Mouse (Mus musculus) embryonic facial prominence, embryonic 12.5 days (tissue): Measurements from ENCODE around the gene Fxyd3. TPM values are rescaled to one million over a fixed set of nuclear protein-coding genes. Genes with fewer than 3 reads are reported as not detected.

Experiments used
- ATAC-seq: fragments of 200-750 bp; cut with Nextera tagmentation; 2 replicates; pipeline ENCODE4 v1.8.0; 2017; ENCODE audit not compliant: insufficient number of reproducible peaks, insufficient read depth, low FRiP score, low TSS enrichment
- H3K27ac ChIP-seq: fragments of 300-500 bp; sonication (generic); 2 replicates; pipeline ENCODE4 v1.5.1; 2016; ENCODE audit warnings: mild to moderate bottlenecking
- H3K27me3 ChIP-seq: fragments of 300-500 bp; sonication (generic); 2 replicates; pipeline ENCODE4 v1.6.1; 2016; ENCODE audit warnings: mild to moderate bottlenecking, moderate library complexity
- H3K36me3 ChIP-seq: fragments of 300-500 bp; sonication (generic); 2 replicates; pipeline ENCODE4 v1.6.1; 2016; ENCODE audit warnings: mild to moderate bottlenecking
- H3K4me1 ChIP-seq: fragments of 300-500 bp; sonication (generic); 2 replicates; pipeline ENCODE4 v1.6.1; 2016
- H3K4me2 ChIP-seq: fragments of 300-500 bp; sonication (generic); replicated peaks from 2 replicates; pipeline ENCODE4 v1.6.1; 2016; ENCODE audit warnings: mild to moderate bottlenecking, moderate library complexity
- H3K4me3 ChIP-seq: fragments of 300-500 bp; sonication (generic); 2 replicates; pipeline ENCODE4 v1.5.1; 2016; ENCODE audit warnings: mild to moderate bottlenecking
- H3K9ac ChIP-seq: fragments of 300-500 bp; sonication (generic); 2 replicates; pipeline ENCODE4 v1.6.1; 2016; ENCODE audit warnings: mild to moderate bottlenecking, moderate library complexity
- H3K9me3 ChIP-seq: fragments of 300-500 bp; sonication (generic); 2 replicates; pipeline ENCODE4 v1.6.1; 2016; ENCODE audit warnings: mild to moderate bottlenecking, moderate library complexity
- WGBS: fragments of 180-500 bp; shearing (Covaris S2); methylation state at CpG from one replicate; pipeline ENCODE4 v1.1.7; 2016; 5-methylcytosine and 5-hydroxymethylcytosine counted together
- polyA plus RNA-seq: library from polyadenylated mRNA; unstranded; fragments of >200 nt; fragmentation: Nextera tagmentation; extraction: Ambion mirVana; gene quantifications from 2 replicates; pipeline ENCODE4 v1.2.1, GENCODE M21; 2016

Fxyd3 gene
- polyA plus RNA-seq, 1 experiment from 2014 or later: 16.6 TPM

DNA sequence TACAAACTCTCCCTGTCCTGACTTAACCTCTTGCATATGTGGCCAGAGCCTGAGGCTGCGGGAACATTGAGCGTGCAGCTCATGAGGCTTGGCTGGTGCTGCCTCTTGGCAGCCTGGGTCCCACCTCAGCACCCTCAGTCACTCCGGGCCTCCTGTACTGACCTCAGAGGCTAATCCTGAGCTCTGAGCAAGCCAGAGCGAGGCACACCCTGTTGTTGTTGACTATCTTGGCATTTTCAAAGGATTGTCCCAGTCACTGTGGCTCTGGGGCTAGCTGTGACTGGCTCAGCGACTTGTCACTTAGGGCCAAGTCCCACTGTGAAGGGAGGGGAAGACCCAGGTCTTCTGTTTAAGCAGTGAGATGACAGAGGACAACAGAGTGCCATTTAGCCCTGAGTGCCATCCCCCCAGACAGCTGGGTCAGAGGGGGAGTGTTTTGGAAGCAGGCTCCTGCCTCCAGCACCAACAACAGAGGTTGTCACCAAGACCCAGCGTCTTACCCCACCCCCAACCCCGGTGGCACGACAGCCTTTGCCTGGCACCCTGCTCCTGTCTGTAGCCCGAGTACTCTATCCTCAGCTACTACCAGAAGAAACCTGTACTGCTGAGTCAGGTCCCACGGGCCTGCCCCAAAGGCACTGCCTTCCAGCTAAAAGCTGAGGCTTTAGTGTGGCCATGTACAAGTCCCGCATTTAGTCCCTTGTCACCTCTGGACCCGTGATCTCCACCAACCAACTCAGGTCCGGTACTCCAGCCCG is 6.5 kb upstream of the Fxyd3 start:
- no peak overlapping the region for H3K4me2 ChIP-seq
- no peak overlapping the region for H3K9ac ChIP-seq
- no peaks in the 10 kb centered on the region for H3K27me3 ChIP-seq
- 40% methylated on average over 14 of the region's 14 CpGs for WGBS
- no peak overlapping the region for H3K4me3 ChIP-seq
- ATAC-seq: no peak
- peaks cover 26% of the 10 kb centered on the region; the same call in 1 of the 2 replicates for H3K4me1 ChIP-seq
- H3K9me3 ChIP-seq: no peaks in the 10 kb centered on the region
- peak overlapping the region; percentile 70; the same call in 1 of the 2 replicates for H3K27ac ChIP-seq
- H3K36me3 ChIP-seq: no peaks in the 10 kb centered on the region

DNA sequence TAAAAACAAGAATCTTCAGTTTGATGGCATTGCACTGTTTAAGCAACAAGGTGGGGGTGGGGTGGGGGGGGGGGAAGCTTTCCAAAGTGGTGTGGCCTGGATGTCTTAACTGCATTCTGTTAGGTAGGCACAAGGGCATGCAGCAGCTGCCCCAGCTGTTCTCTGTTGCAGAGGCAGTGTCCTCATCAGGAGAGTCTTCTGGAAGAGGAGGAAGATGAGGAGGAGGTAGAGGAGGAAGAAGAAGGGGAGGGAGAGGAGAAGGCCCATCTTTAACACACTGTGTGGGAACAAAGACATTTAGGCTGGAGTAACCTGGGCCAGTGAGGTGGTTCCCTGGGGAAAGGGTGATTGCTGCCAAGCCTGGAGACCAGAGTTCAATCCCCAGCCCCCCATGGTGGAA is 5.6 kb upstream of the Fxyd3 start:
- no peaks in the 10 kb centered on the region for H3K36me3 ChIP-seq
- no peak for ATAC-seq
- no peak overlapping the region for H3K27ac ChIP-seq
- H3K4me3 ChIP-seq: no peak overlapping the region
- H3K4me2 ChIP-seq: no peak overlapping the region
- no peak overlapping the region for H3K9ac ChIP-seq
- H3K27me3 ChIP-seq: no peaks in the 10 kb centered on the region
- H3K4me1 ChIP-seq: peaks cover 34% of the 10 kb centered on the region
- H3K9me3 ChIP-seq: no peaks in the 10 kb centered on the region

DNA sequence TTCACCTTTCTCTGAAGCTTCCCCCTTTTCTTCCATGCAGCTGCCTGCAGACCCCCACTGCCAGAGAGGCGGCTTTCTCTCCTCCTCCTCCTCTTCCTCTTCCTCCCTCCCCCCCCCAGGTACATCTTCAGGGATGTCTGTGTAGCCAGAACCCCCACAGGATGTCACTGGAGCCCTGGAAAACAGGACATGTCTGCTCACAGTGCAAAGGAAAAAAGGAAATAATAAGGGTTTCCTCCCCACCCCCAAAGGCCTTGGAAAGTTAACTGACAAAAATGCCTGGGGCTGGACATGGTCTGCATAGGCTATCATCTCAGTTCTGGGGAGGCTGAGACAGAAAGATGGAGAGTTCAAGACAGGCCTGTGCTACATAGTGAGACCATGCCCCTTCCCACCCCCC is 4.6 kb upstream of the Fxyd3 start:
- Histone ChIP-seq H3K27ac (no peak overlapping the region), H3K4me1 (peaks cover 40% of the 10 kb centered on the region)
- WGBS: 35% methylated on average over 1 of the region's 1 CpGs

DNA sequence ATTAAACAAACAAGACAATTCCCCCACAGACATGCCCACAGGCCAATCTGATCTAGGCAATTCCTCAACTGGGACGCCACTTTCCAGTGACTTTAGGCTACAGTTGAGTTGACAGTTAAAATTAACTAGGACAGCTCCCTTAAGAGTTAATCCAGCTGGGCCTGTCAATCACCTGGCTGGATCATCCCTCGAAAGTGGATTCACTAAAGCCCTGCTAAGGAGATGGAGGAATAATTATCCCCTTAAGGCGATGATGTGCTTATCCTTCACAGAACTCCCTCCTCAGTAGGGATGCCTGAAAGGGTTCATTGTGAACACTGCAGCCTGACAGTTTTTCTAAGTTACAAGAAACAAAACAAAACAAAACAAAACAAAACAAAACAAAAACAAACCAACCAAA is 4.1 kb upstream of the Fxyd3 start:
- no peak overlapping the region for H3K9ac ChIP-seq
- peaks cover 40% of the 10 kb centered on the region for H3K4me1 ChIP-seq
- H3K27ac ChIP-seq: no peak overlapping the region
- no peaks in the 10 kb centered on the region for H3K36me3 ChIP-seq
- ATAC-seq: no peak
- H3K27me3 ChIP-seq: no peaks in the 10 kb centered on the region
- 29% methylated on average over 3 of the region's 3 CpGs for WGBS
- no peaks in the 10 kb centered on the region for H3K9me3 ChIP-seq
- H3K4me3 ChIP-seq: no peak overlapping the region
- H3K4me2 ChIP-seq: no peak overlapping the region

More for the DNA sequence above, 4.6 kb upstream of the Fxyd3 start:
- H3K9me3 ChIP-seq: no peaks in the 10 kb centered on the region
- H3K4me3 ChIP-seq: no peak overlapping the region
- H3K36me3 ChIP-seq: no peaks in the 10 kb centered on the region
- no peak overlapping the region for H3K9ac ChIP-seq
- H3K27me3 ChIP-seq: no peaks in the 10 kb centered on the region
- no peak overlapping the region for H3K4me2 ChIP-seq
- ATAC-seq: no peak

DNA sequence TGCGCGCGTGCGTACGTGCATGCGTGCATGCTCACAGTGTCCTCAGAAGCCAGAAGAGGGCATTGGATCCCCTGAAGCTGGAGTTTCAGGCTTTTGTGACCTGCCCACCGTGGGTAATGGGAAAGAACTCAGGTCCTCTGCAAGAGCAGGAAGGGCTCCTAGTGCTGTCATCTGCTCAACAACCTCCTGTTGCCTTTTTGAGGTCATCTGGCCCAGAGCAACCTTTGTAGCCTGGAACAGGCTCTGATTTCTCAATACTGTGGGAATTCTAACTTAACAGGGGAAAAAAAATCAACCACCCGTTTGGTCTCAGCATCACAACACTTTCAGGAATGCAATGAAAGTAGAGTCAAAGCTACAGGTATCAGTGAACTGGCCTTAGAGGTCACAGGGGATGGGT is 3.2 kb upstream of the Fxyd3 start:
- Histone ChIP-seq H3K27ac (no peak overlapping the region), H3K4me3 (no peak overlapping the region), H3K27me3 (no peaks in the 10 kb centered on the region), H3K9ac (no peak overlapping the region), H3K4me2 (no peak overlapping the region), H3K36me3 (no peaks in the 10 kb centered on the region), H3K4me1 (peaks cover 33% of the 10 kb centered on the region), H3K9me3 (no peaks in the 10 kb centered on the region)
- no peak for ATAC-seq
- 97% methylated on average over 8 of the region's 8 CpGs for WGBS

DNA sequence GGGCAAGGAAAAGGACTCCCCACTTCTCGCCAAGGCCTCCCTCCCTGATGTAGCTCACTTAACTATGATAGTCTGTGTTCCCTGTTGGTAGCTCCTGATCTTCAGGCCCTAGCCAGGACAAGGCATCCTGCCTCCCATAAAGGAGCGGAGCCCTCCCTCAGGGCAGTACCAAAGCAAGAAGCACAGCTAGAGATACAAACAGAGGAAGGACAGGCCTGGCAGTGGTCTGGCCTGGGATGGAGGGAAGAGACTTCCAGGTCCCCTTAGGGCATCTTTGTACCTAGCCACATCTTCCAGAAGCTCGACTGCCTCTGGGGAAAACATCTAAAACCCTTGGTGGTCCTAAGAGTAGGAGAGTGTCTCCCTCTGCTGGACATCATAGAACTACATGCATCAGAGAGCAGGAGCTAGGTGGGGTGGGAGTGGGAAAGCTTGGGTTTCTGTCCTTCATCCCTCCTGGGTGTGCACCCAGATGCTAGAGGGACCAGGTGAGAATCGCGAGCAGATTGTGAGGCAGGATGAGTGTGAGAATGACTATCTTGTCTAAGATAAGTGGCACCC is 1.5 kb upstream of the Fxyd3 start:
- no peaks in the 10 kb centered on the region for H3K36me3 ChIP-seq
- H3K4me1 ChIP-seq: peaks cover 18% of the 10 kb centered on the region
- H3K9me3 ChIP-seq: no peaks in the 10 kb centered on the region
- no peak overlapping the region for H3K4me2 ChIP-seq
- no peak overlapping the region for H3K4me3 ChIP-seq
- peak overlapping the region; percentile 9; the same call in 1 of the 2 replicates for H3K27ac ChIP-seq
- H3K27me3 ChIP-seq: no peaks in the 10 kb centered on the region
- no peak for ATAC-seq
- WGBS: 33% methylated on average over 5 of the region's 5 CpGs
- H3K9ac ChIP-seq: no peak overlapping the region

DNA sequence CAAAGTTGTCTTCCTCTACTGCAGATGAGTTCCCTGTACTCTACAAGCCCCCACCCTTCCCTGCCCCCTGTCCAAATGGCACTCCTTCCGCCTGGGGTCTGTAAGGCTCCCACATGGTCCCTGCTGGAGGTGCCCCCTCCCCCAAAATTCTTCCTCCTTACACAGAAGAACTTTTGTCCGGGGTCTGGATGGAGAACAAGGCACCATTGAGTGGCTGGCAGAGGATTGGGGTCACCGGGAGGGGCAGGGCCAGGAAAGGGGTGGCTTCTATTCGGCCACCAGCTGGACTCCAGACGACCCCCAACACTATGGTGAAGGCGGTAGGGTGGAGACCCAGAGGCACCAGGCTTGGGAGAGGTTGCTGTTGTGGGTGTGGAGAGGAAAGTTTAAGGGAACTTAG is 966 bp upstream of the Fxyd3 start:
- Histone ChIP-seq H3K9me3 (no peaks in the 10 kb centered on the region), H3K27me3 (no peaks in the 10 kb centered on the region), H3K9ac (no peak overlapping the region), H3K4me2 (no peak overlapping the region), H3K4me1 (peaks cover 14% of the 10 kb centered on the region), H3K36me3 (no peaks in the 10 kb centered on the region), H3K4me3 (no peak overlapping the region), H3K27ac (0 out of 2 replicates have a peak overlapping the region, but pooled peaks have one; percentile 9)
- peak; percentile 29; the same call in 1 of the 2 replicates for ATAC-seq
- 25% methylated on average over 6 of the region's 6 CpGs for whole genome bisulfite sequencing

DNA sequence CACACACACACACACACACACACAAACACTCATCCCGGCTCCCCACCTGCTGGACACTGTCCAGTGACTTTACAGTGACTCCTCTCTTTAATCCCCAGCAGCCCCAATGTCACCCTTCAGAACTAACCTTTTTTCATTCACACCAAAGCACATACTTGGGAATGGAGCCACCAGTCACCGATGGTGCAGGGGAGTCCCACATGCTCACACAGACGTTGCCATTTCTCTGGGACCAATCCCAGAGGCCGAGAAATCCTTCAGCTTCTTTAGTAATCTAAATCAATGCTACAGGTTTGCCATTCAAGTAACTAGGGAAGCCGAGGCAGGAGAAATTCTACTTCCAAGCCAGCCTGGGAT is 1.8 kb downstream of the Fxyd3 start:
- Histone ChIP-seq H3K4me3 (no peak overlapping the region), H3K4me2 (no peak overlapping the region), H3K9me3 (no peaks in the 10 kb centered on the region), H3K27me3 (no peaks in the 10 kb centered on the region), H3K4me1 (peaks cover 14% of the 10 kb centered on the region), H3K27ac (no peak overlapping the region), H3K36me3 (no peaks in the 10 kb centered on the region), H3K9ac (no peak overlapping the region)
- WGBS: 86% methylated on average over 5 of the region's 5 CpGs
- no peak for ATAC-seq

DNA sequence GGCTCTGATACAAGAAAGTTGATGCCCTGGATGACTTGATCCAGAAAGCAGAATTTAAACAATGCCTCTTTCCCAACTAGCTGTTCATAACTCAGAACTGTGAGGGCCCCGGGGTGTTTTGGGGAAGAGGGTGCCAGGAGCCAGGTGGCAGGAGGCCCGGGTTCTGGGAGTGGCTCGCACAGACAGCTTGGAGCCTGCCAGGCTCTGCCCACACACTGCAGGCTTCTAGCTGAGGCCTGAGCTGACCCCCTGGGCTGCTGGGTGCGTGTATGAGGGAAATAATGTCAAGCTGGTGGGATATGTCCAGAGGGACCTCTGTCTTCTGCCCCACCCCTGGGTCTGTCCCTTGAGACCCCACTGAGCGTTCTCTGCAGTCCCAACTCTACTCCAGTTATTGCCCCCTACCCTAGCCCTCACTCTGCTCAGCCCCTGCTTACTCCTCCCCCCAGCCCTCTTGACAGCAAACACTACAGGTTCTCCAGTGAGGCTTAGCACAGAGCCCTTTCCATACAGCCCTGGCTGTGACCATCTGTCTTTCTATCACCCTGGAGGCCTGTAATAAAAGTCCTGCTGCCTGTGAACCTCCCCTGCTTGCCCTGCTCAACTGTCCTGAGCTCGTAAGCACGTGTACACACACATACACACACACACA is 2.3 kb downstream of the Fxyd3 start:
- Histone ChIP-seq H3K9ac (no peak overlapping the region), H3K9me3 (no peaks in the 10 kb centered on the region), H3K27ac (no peak overlapping the region), H3K4me1 (peaks cover 14% of the 10 kb centered on the region), H3K4me2 (no peak overlapping the region), H3K27me3 (no peaks in the 10 kb centered on the region), H3K4me3 (no peak overlapping the region), H3K36me3 (no peaks in the 10 kb centered on the region)
- WGBS: 77% methylated on average over 7 of the region's 7 CpGs
- ATAC-seq: no peak

DNA sequence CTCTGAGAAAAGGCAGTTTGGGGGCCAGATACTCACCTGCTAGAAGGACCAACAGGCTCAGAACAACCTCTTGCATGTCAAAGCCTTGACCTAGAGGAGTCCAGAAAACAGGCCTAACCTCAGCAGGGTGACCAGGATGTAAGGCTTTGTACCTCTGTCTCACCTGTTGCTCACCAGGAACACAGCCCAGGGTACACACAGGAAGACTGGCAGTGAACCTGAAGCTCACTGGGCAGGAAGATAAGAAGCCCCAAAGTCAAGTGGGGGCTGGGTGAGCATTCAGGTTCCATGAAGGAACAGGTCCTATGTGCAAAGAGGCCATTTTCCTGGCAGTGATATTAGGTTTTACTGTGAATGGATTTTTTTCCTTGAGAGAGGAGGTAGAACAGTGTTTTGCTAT is 3.0 kb downstream of the Fxyd3 start:
- Histone ChIP-seq H3K9me3 (no peaks in the 10 kb centered on the region), H3K36me3 (no peaks in the 10 kb centered on the region), H3K4me1 (peaks cover 14% of the 10 kb centered on the region), H3K4me2 (no peak overlapping the region), H3K27ac (no peak overlapping the region), H3K9ac (no peak overlapping the region), H3K4me3 (no peak overlapping the region), H3K27me3 (no peaks in the 10 kb centered on the region)
- ATAC-seq: no peak

DNA sequence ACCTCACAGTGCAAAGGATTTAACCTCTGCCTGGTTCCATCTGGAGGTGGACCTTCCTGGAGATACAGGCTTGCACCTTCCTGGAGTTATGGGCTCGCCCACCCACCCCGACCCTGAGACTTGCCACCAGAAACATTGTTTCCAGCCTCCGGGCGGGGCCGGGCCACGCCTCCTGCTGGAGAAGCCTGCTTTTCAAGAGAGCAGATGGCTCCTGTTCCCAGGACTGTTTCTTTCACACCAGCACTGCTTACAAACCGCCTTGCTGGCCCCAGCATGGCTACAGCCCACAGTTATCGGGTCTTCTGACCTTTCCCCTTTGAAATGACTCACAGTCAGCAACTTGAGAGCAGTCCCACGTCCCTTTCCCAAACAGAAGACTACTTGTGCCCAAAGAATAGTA is 4.2 kb downstream of the Fxyd3 start:
- ATAC-seq: no peak
- peaks cover 12% of the 10 kb centered on the region for H3K4me1 ChIP-seq
- H3K4me2 ChIP-seq: no peak overlapping the region
- WGBS: 51% methylated on average over 9 of the region's 9 CpGs
- H3K27ac ChIP-seq: no peak overlapping the region
- H3K9me3 ChIP-seq: no peaks in the 10 kb centered on the region
- no peak overlapping the region for H3K9ac ChIP-seq
- no peaks in the 10 kb centered on the region for H3K27me3 ChIP-seq
- H3K4me3 ChIP-seq: no peak overlapping the region
- no peaks in the 10 kb centered on the region for H3K36me3 ChIP-seq

DNA sequence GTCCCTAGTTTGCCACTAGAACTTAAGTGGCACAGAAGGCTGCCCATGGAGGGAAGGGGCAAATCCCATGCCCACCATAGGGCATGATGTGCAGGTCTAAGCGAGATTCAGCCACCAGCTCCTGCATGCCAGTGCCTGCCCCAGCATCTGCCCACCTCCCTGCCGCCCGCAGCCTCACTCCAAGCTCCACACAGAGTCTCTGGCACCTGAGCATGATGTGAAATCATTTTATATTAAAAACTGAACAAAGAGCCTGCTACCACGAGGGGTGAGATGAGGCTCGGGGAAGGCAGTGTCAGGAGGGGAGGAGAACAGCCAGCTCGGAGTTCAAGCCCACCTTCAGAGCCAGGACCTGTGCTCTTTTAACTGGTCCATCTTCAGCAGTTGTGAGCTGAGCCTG is 6.2 kb downstream of the Fxyd3 start:
- 81% methylated on average over 6 of the region's 6 CpGs for WGBS
- Histone ChIP-seq H3K9ac (no peak overlapping the region), H3K4me2 (no peak overlapping the region), H3K27me3 (no peaks in the 10 kb centered on the region), H3K27ac (no peak overlapping the region), H3K36me3 (no peaks in the 10 kb centered on the region), H3K9me3 (no peaks in the 10 kb centered on the region), H3K4me1 (0 out of 2 replicates have a peak, but pooled peaks cover 3% of the 10 kb centered on the region), H3K4me3 (no peak overlapping the region)
- ATAC-seq: no peak
